Mouse (Mus musculus): Measurements from ENCODE around the gene Csf3. TPM values are rescaled to one million over a fixed set of nuclear protein-coding genes. Genes with fewer than 3 reads are reported as not detected.

Csf3 gene
- polyA plus RNA-seq, 1 experiment from 2014 or later: not detected

DNA sequence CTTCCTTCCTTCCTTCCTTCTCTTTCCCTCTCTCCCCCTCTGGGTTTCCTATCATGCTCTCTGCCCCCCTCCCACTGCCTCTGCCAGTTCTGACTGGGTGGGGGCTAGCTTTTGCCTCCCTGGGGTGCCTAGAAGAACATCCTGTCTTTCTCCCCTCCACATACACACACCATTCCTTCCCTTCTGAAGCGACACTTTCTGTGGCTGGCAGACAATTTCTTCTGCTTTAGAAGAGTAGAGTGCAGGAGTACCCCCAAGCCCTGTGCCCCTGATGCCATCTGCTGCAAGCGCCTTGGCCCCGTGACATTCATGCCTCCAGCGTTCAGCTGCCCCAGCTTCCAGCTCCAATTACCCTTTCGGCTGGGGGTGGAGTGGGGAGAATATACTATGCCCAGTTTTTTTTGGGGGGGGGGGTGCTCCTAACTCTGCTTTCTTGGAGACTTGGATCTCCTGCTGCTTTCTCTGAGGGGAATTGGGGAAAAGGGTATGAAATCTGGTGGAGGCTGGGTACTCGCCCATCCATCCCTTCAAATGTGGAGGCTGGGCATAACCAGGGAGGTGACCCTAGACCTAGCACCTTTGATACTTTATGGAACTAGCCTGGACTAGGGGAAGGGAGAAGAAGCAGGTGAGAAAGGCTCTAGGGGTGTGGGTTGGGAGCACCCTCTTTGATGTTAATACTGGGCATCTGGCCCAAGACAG lies 46.9 kb downstream of the Csf3 start:
- Histone ChIP-seq H3K9me3 (replicated peaks; ENCODE audit: control insufficient read depth, low read length) (no peaks in the 10 kb centered on the region), H3K4me2 (ENCODE audit: low read length) (peak overlapping the region; percentile 59), H3K27ac (ENCODE audit: low read depth, low read length) (peak overlapping the region; percentile 94), H3K36me3 (ENCODE audit: control insufficient read depth, insufficient read depth, low read length) (peaks cover 7% of the 10 kb centered on the region; the same call in 1 of the 2 replicates), H3K4me3 (ENCODE audit: low read depth, low read length) (peak overlapping the region; percentile 22), H3K27me3 (replicated peaks; ENCODE audit: control insufficient read depth, insufficient read depth, low read length) (no peaks in the 10 kb centered on the region), H3K4me1 (ENCODE audit: control insufficient read depth, insufficient read depth, low read length) (peaks cover 90% of the 10 kb centered on the region), H3K9ac (ENCODE audit: low read length) (peak overlapping the region; percentile 55)
- WGBS: 16% methylated on average over 6 of the region's 6 CpGs
- ATAC-seq (no peak), DNase-seq (ENCODE audit: low spot score) (peak; percentile 61)

DNA sequence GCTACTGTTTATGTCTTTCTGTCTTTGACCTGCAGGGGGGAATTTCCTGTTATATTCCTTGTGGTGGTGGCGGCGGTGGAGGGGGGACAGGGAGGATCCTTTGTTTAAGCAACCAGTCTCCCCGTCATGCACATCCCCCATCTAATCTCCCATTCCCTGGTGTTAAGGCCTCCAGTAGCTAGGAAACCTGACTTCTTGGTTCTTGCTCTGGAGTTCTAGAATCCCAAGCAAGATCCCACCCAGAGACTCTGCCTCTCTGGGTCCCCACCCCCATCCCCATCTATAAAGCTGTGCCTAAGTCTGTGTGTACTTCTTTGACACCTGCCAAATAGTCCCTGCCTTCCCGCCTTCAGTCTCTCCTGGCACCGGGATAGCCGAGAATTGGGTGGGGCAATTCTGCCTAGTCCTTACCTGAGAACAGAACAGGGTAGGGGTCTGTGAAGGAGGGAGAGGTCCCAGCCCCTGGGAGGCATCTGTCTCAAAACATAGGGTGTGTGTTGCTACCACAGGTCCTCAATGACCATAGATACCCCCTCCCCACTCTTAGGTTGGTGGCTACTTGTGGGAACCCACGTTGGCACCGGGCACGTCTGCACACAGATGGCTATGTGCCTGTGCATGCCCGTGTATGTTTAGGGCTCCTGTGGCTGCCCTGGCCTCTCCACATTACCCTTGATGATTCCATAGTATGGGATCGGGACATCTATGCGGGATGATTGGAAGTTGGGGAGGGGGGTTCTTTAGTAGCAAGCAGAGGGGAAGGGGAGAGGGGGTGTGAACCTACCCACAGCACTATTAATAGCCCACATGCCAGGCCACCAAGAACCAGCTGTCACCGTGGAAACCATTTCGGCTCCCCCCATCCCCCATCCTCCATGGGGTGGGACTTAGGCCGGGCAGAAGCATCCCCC lies 47.7 kb downstream of the Csf3 start:
- H3K27me3 ChIP-seq (replicated peaks; ENCODE audit: control insufficient read depth, insufficient read depth, low read length): no peaks in the 10 kb centered on the region
- peaks cover 83% of the 10 kb centered on the region for H3K4me1 ChIP-seq (ENCODE audit: control insufficient read depth, insufficient read depth, low read length)
- H3K4me3 ChIP-seq (ENCODE audit: low read depth, low read length): peak overlapping the region; percentile 22; the same call in 1 of the 2 replicates
- H3K9me3 ChIP-seq (replicated peaks; ENCODE audit: control insufficient read depth, low read length): no peaks in the 10 kb centered on the region
- DNase-seq (ENCODE audit: low spot score) (peak; percentile 85), ATAC-seq (peak; percentile 36)
- H3K27ac ChIP-seq (ENCODE audit: low read depth, low read length): peak overlapping the region; percentile 94
- H3K4me2 ChIP-seq (ENCODE audit: low read length): peak overlapping the region; percentile 59
- peaks cover 14% of the 10 kb centered on the region for H3K36me3 ChIP-seq (ENCODE audit: control insufficient read depth, insufficient read depth, low read length)
- WGBS: 12% methylated on average over 15 of the region's 15 CpGs
- H3K9ac ChIP-seq (ENCODE audit: low read length): peak overlapping the region; percentile 55

DNA sequence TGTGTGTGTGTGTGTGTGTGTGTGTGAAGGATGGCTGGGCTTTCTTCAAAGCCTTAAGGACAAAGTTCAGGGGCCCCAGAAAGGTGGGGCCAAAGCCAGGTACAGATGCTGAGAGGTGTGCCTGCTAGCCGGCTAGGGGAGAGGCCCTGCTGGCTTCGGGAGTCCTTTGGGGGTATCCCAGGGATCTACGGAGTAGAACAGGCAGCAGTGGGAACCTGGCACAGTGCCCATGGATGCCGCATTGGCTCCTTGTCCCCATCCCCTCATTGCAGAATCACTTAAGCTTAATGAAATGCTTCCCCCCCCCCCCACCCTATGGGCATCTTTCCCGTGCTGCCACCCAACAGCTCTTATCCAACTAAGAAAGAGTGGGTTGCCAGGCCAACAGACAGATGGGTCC lies 48.7 kb downstream of the Csf3 start:
- DNase-seq (ENCODE audit: low spot score): peak; percentile 91
- H3K27ac ChIP-seq (ENCODE audit: low read depth, low read length): peak overlapping the region; percentile 94
- peak overlapping the region; percentile 8 for H3K4me3 ChIP-seq (ENCODE audit: low read depth, low read length)
- 0% methylated on average over 5 of the region's 5 CpGs for WGBS
- peaks cover 22% of the 10 kb centered on the region for H3K36me3 ChIP-seq (ENCODE audit: control insufficient read depth, insufficient read depth, low read length)
- H3K4me2 ChIP-seq (ENCODE audit: low read length): peak overlapping the region; percentile 59
- H3K27me3 ChIP-seq (replicated peaks; ENCODE audit: control insufficient read depth, insufficient read depth, low read length): no peaks in the 10 kb centered on the region
- peak overlapping the region; percentile 55 for H3K9ac ChIP-seq (ENCODE audit: low read length)
- no peaks in the 10 kb centered on the region for H3K9me3 ChIP-seq (replicated peaks; ENCODE audit: control insufficient read depth, low read length)
- peak; percentile 40 for ATAC-seq
- peaks cover 74% of the 10 kb centered on the region for H3K4me1 ChIP-seq (ENCODE audit: control insufficient read depth, insufficient read depth, low read length)

DNA sequence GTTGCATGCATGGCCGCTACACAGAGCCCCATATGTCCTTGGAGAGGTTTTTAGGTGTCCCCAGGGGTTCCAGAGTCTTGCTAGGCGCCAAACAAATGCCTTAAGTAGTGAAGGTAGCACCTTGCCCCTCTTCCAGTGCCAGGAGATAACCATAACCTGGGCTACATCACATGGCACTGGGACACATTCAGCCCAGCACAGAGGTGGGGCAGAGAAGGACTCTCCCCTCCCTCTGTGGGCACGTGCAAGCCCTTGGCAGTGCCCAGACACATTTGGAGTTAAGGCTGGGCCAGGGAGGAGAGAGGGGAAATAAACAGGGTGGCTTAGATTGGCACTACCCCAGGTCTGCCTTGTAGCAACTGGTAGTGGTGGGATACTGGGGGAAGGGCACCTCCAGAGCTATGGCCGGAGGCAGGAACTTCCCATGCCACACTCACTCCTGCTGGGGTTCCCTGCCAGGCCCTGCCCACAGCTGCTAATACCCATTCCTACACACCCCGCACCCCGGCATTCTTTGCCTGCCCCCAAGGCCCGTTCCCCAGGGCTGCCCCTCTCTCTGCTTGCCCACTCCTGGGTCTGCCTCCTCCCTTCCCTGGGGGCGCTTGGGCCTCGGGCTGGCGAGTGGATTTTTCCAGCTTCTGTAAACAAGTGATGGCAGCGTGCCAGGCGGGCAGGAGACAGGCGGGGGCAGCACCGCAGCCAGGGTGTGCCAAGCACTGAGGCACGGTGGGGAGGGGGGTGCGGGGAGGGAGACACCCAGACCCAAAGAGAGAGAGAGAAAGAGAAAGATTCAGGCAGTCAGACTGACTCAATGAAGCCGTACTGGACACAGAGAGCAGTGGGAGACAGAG lies 49.5 kb downstream of the Csf3 start:
- Histone ChIP-seq H3K27ac (ENCODE audit: low read depth, low read length) (peak overlapping the region; percentile 94), H3K36me3 (ENCODE audit: control insufficient read depth, insufficient read depth, low read length) (peaks cover 28% of the 10 kb centered on the region), H3K4me1 (ENCODE audit: control insufficient read depth, insufficient read depth, low read length) (peaks cover 67% of the 10 kb centered on the region), H3K9ac (ENCODE audit: low read length) (peak overlapping the region; percentile 55), H3K27me3 (replicated peaks; ENCODE audit: control insufficient read depth, insufficient read depth, low read length) (no peaks in the 10 kb centered on the region), H3K9me3 (replicated peaks; ENCODE audit: control insufficient read depth, low read length) (no peaks in the 10 kb centered on the region), H3K4me3 (ENCODE audit: low read depth, low read length) (0 out of 2 replicates have a peak overlapping the region, but pooled peaks have one; percentile 4), H3K4me2 (ENCODE audit: low read length) (peak overlapping the region; percentile 59)
- peak; percentile 93 for DNase-seq (ENCODE audit: low spot score)
- peak; percentile 56 for ATAC-seq
- 9% methylated on average over 17 of the region's 17 CpGs for WGBS

DNA sequence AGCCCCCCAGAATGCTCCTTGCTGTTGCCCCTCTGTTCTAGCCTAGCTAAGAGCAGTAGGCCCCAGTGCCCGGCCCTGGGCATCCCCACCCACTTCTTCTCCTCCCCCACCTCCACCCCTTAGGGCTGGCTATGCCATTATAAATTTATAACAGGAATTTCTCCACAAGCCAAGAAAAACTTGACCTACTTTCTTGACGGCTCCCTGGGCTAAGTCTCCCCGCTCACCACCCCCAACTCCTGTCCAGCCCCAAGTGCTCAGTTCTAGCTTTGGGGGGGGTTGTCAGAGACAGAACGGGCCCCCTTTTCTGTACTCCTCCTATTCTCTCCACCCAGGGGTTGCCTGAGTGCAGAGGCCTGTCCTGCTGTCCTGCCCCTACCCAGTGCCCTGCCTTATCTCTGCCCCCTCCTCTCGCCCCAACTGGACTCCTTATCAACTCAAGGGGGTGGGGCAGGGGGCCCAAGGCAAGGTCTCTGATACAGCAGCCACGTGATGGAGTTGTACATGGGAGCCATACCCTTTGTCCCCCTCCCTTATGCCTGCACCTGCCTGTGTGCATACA lies 50.2 kb downstream of the Csf3 start:
- Histone ChIP-seq H3K4me1 (ENCODE audit: control insufficient read depth, insufficient read depth, low read length) (peaks cover 59% of the 10 kb centered on the region), H3K9ac (ENCODE audit: low read length) (peak overlapping the region; percentile 55), H3K9me3 (replicated peaks; ENCODE audit: control insufficient read depth, low read length) (no peaks in the 10 kb centered on the region), H3K27ac (ENCODE audit: low read depth, low read length) (peak overlapping the region; percentile 94), H3K36me3 (ENCODE audit: control insufficient read depth, insufficient read depth, low read length) (peaks cover 36% of the 10 kb centered on the region), H3K4me3 (ENCODE audit: low read depth, low read length) (0 out of 2 replicates have a peak overlapping the region, but pooled peaks have one; percentile 4), H3K27me3 (replicated peaks; ENCODE audit: control insufficient read depth, insufficient read depth, low read length) (no peaks in the 10 kb centered on the region), H3K4me2 (ENCODE audit: low read length) (peak overlapping the region; percentile 59)
- DNase-seq (ENCODE audit: low spot score) (no peak), ATAC-seq (peak; percentile 27)
- WGBS: 25% methylated on average over 6 of the region's 6 CpGs

DNA sequence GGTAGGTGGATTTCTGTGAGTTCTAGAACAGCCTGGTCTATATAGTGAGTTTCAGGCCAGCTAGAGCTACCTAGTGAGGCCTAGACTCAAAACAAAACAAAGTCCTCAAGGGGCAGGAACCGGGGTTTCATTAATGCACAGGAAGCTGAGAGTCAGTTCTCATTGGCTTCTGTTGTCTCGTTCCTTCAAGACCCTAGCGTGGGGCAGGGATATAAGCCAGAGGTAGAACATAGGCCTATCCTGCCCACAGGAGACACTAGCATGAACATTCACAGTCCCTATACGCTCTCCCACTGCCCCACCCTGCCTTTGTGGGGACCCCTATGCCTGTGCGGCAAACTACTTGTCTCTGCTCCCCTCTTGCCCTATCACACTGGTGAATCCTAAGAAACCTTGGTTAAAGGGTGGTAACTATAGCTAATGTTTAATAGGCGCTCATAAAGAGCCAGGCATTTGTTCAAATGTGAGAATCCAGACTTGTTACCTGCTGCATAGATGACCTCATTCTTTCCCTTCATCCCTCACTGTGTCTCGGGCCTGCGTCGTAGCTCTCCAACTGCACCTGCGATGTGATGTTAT lies 51.6 kb downstream of the Csf3 start:
- ATAC-seq: no peak
- WGBS: 86% methylated on average over 10 of the region's 10 CpGs

More for the DNA sequence above, 51.6 kb downstream of the Csf3 start:
- Histone ChIP-seq H3K36me3 (ENCODE audit: control insufficient read depth, insufficient read depth, low read length) (peaks cover 49% of the 10 kb centered on the region), H3K27ac (ENCODE audit: low read depth, low read length) (0 out of 2 replicates have a peak overlapping the region, but pooled peaks have one; percentile 17), H3K27me3 (replicated peaks; ENCODE audit: control insufficient read depth, insufficient read depth, low read length) (no peaks in the 10 kb centered on the region), H3K9me3 (replicated peaks; ENCODE audit: control insufficient read depth, low read length) (no peaks in the 10 kb centered on the region), H3K4me2 (ENCODE audit: low read length) (no peak overlapping the region), H3K4me3 (ENCODE audit: low read depth, low read length) (no peak overlapping the region), H3K9ac (ENCODE audit: low read length) (peak overlapping the region; percentile 21; the same call in 1 of the 2 replicates), H3K4me1 (ENCODE audit: control insufficient read depth, insufficient read depth, low read length) (peaks cover 49% of the 10 kb centered on the region)
- no peak for DNase-seq (ENCODE audit: low spot score)
